Mouse (Mus musculus): ENCODE results near the gene Stab1. TPM values are rescaled to one million over a fixed set of nuclear protein-coding genes. Genes with fewer than 3 reads are reported as not detected.

Gene Stab1
- polyA plus RNA-seq, 1 experiment from 2014 or later = 0.74 TPM

DNA sequence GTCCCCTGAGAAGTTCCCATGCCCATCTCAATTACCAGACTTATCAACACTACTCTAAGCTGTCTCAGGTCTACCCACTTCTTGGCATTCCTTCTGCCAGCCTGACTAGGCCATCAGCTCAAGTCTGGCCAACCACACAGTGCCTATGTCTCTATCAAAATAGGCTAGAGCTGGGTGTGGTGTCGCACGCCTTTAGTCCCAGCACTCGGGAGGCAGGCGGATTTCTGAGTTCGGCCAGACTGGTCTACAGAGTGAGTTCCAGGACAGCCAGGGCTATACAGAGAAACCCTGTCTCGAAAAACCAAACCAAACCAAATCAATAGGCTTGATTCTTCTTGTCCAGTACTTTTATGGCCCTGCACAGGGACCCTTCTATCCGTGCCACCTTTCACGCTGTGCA, 41.6 kb downstream of the Stab1 start:
- no peak for TF ChIP-seq CTCF (IDR thresholded peaks at IDR 0.05)
- ChIA-PET POLR2A (interaction anchor here (0.6 to 1.3 kb wide), 3 partner anchors 37 to 88 kb away, joined by 3 to 5 read pairs (median 3); no protein-coding TSS in a partner anchor), CTCF (interaction anchor here (1.1 kb wide), 1 partner anchor 36 kb away, joined by 3 read pairs; no protein-coding TSS in a partner anchor)
- ATAC-seq (no peak), DNase-seq (ENCODE audit: low read depth, low spot score) (no peak)
- no peaks in the 10 kb centered on the region for H3K27me3 ChIP-seq
- in situ Hi-C loops (cut with MboI; ENCODE audit: low pct_unique_long_range_greater_than_20kb) = no loop called here

DNA sequence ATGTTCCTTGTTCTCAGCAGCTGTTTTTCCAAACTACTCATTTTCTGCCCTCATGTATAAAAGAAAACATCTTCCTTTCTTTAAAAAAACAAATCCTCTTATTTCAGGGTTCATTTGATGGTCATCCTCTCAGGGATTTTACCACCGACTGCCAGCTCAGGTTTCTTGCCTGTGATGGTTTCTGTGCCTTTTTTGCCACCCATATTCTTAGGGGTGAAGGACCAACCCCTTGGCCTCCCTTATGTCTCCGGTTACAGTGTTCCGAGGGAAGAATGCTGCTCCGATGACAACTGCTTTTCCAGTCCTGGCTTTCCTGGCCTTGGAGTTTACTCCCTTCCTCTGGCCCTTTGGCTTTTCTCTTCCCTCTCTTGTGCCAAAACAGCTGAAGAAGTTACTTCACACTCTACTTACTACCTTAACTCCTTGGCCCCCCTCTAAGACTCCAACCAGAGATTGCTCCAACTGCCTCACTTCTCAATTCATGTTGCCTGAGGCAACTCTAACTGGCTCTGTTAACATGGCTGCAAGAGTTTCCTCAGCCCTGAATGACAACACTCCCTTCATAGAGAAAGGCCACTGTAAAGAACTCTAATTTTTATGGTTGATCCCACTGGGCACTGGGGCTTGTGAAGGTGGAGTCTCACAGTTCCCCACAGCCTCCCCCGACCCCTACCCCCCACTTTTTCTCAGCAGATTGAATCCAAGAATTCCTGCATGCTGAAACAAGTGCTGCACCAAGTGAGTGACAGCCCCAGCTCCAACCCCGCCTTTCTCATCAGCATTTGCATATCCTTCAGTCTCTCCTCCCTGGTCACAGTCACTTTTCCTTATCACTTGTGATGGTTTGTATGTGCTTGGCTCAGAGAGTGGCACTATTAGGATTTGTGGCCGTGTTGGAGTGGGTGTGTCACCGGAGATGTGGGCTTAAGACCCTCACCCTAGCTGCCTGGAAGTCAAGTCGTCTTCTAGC, 43.0 kb downstream of the Stab1 start:
- ATAC-seq = peak; percentile 10
- no peak for TF ChIP-seq CTCF (IDR thresholded peaks at IDR 0.05)
- H3K27me3 ChIP-seq = no peaks in the 10 kb centered on the region
- DNase-seq (ENCODE audit: low read depth, low spot score) = no peak
- in situ Hi-C loops (cut with MboI; ENCODE audit: low pct_unique_long_range_greater_than_20kb) = no loop called here
- ChIA-PET CTCF (interaction anchor here (1.3 kb wide), 1 partner anchor 13 kb away, joined by 3 read pairs; no protein-coding TSS in a partner anchor), POLR2A (no interaction called here)

GRCm38 (mm10) chr14:31115522-31115921, 52.9 kb downstream of the Stab1 start:
- TF ChIP-seq CTCF (IDR thresholded peaks at IDR 0.05) = no peak
- H3K27me3 ChIP-seq = no peaks in the 10 kb centered on the region
- in situ Hi-C loops (cut with MboI; ENCODE audit: low pct_unique_long_range_greater_than_20kb) = no loop called here
- ChIA-PET CTCF (interaction anchor here (0.7 to 1.3 kb wide), 3 partner anchors 8 to 89 kb away, joined by 3 to 5 read pairs (median 3); no protein-coding TSS in a partner anchor), POLR2A (no interaction called here)
- DNase-seq (ENCODE audit: low read depth, low spot score) = no peak
- ATAC-seq = no peak

DNA sequence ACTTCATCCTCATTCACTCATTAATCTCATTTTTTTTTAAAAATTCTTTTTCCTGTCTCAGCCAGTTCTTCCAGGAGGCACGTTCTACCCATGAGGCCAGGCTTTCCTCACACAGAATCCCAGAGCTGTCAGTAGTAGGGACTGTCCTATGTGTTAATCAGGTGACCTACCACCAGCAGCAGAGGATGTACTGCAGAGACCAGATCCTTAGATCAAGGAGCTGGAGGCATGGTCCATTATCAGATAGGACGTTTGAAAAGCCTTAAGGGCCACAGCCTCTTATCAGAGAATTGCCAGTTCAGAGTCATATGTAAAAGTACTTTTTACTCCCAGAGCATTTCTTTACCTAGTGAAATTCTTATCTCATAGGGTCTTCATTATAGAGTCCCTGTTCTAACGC, 54.4 kb downstream of the Stab1 start:
- ChIA-PET POLR2A (no interaction called here), CTCF (interaction anchor here (1.0 kb wide), 1 partner anchor 55 kb away, joined by 3 read pairs; no protein-coding TSS in a partner anchor)
- H3K27me3 ChIP-seq = no peaks in the 10 kb centered on the region
- no peak for ATAC-seq
- no peak for TF ChIP-seq CTCF (IDR thresholded peaks at IDR 0.05)
- no peak for DNase-seq (ENCODE audit: low read depth, low spot score)
- in situ Hi-C loops (cut with MboI; ENCODE audit: low pct_unique_long_range_greater_than_20kb) = no loop called here

GRCm38 (mm10) chr14:31112187-31112586, 56.3 kb downstream of the Stab1 start:
- in situ Hi-C loops (cut with MboI; ENCODE audit: low pct_unique_long_range_greater_than_20kb) = no loop called here
- CTCF ChIA-PET = interaction anchor here (0.6 to 1.1 kb wide), 4 partner anchors 12 to 54 kb away, joined by 3 read pairs; no protein-coding TSS in a partner anchor
- no peak for DNase-seq (ENCODE audit: low read depth, low spot score)
- ATAC-seq = no peak
- POLR2A ChIA-PET = no interaction called here
- no peaks in the 10 kb centered on the region for H3K27me3 ChIP-seq
- no peak for TF ChIP-seq CTCF (IDR thresholded peaks at IDR 0.05)

GRCm38 (mm10) chr14:31110613-31111012, 57.8 kb downstream of the Stab1 start:
- in situ Hi-C loops (cut with MboI; ENCODE audit: low pct_unique_long_range_greater_than_20kb) = no loop called here
- no peaks in the 10 kb centered on the region for H3K27me3 ChIP-seq
- POLR2A ChIA-PET = no interaction called here
- ATAC-seq (no peak), DNase-seq (ENCODE audit: low read depth, low spot score) (no peak)
- no peak for TF ChIP-seq CTCF (IDR thresholded peaks at IDR 0.05)
- CTCF ChIA-PET = no interaction called here

DNA sequence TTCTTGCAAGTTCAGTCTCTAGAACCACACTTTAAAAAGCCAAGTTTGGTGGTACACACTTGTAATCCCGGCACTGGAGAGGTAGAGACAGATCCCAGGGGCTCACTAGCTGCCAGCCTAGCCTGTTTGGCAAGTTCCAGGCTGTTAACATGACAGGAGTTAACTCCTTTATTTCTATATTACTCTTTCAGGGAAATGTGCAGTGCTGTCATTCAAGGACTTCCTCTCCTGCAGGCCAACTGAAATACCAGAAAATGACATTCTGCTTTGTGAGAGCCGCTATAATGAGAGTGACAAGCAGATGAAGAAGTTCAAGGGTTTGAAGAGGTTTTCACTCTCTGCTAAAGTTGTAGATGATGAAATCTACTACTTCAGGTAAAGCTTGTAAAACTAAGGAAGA, 63.3 kb downstream of the Stab1 start:
- DNase-seq (ENCODE audit: low read depth, low spot score) (no peak), ATAC-seq (no peak)
- CTCF ChIA-PET = no interaction called here
- H3K27me3 ChIP-seq = no peaks in the 10 kb centered on the region
- POLR2A ChIA-PET = no interaction called here
- in situ Hi-C loops (cut with MboI; ENCODE audit: low pct_unique_long_range_greater_than_20kb) = no loop called here
- TF ChIP-seq CTCF (IDR thresholded peaks at IDR 0.05) = no peak

GRCm38 (mm10) chr14:31089918-31090317, 78.5 kb downstream of the Stab1 start:
- ATAC-seq (no peak), DNase-seq (ENCODE audit: low read depth, low spot score) (no peak)
- in situ Hi-C loops (cut with MboI; ENCODE audit: low pct_unique_long_range_greater_than_20kb) = no loop called here
- POLR2A ChIA-PET = interaction anchor here (1.1 kb wide), 1 partner anchor 38 kb away, joined by 3 read pairs; no protein-coding TSS in a partner anchor
- CTCF ChIA-PET = interaction anchor here (1.3 to 1.4 kb wide), 2 partner anchors 21 to 38 kb away, joined by 3 read pairs; no protein-coding TSS in a partner anchor
- no peaks in the 10 kb centered on the region for H3K27me3 ChIP-seq
- TF ChIP-seq CTCF (IDR thresholded peaks at IDR 0.05) = no peak

Other genes starting within 250 kb of the Stab1 start
- 0.42 TPM for gene Itih3, start 244.9 kb downstream of the Stab1 start, polyA plus RNA-seq (2021)
- gene Itih1, start 225.4 kb downstream of the Stab1 start, polyA plus RNA-seq (2021) = 0.87 TPM
- gene Nek4, start 217.3 kb downstream of the Stab1 start, polyA plus RNA-seq (2021) = 17.9 TPM
- gene Glt8d1, start 167.2 kb downstream of the Stab1 start, polyA plus RNA-seq (2021) = 75.6 TPM
- gene Spcs1, start 167.0 kb downstream of the Stab1 start, polyA plus RNA-seq (2021) = 281 TPM
- gene Pbrm1, start 149.5 kb downstream of the Stab1 start, polyA plus RNA-seq (2021) = 46.9 TPM
- 96.2 TPM for gene Gnl3, start 149.5 kb downstream of the Stab1 start, polyA plus RNA-seq (2021)
- 75.7 TPM for gene Smim4, start 39.7 kb downstream of the Stab1 start, polyA plus RNA-seq (2021)
- 268 TPM for gene Nt5dc2, start 37.6 kb downstream of the Stab1 start, polyA plus RNA-seq (2021)
- 8.1 TPM for gene Tnnc1, start 39.7 kb upstream of the Stab1 start, polyA plus RNA-seq (2021)
- gene Nisch, start 48.3 kb upstream of the Stab1 start, polyA plus RNA-seq (2021) = 564 TPM
- 3.0 TPM for gene Sema3g, start 49.2 kb upstream of the Stab1 start, polyA plus RNA-seq (2021)
- gene Phf7, start 82.7 kb upstream of the Stab1 start, polyA plus RNA-seq (2021) = 10.7 TPM
- gene Bap1, start 82.8 kb upstream of the Stab1 start, polyA plus RNA-seq (2021) = 66.1 TPM
- gene Dnah1, start 155.3 kb upstream of the Stab1 start, polyA plus RNA-seq (2021) = 0.10 TPM
- gene Capn7, start 168.0 kb upstream of the Stab1 start, polyA plus RNA-seq (2021) = 50.4 TPM